Mouse (Mus musculus) ES-E14 (cell line): ENCODE results near the gene Igf2r.

Experiments
- CHD2 ChIP-seq: IDR thresholded peaks from 2 replicates; pipeline ENCODE4 v1.6.1; 2014; ENCODE audit warnings: mild to moderate bottlenecking, low read depth, low read length, inconsistent platforms
- ZC3H11A ChIP-seq: IDR thresholded peaks from 2 replicates; pipeline ENCODE4 v1.6.1; 2012; ENCODE audit warnings: low read depth, mild to moderate bottlenecking, inconsistent platforms, low read length, borderline replicate concordance
- ZNF384 ChIP-seq: IDR thresholded peaks from 2 replicates; pipeline ENCODE4 v1.6.1; 2012; ENCODE audit warnings: low read depth, low read length, inconsistent platforms

- no peak for TF ChIP-seq ZNF384
- TF ChIP-seq ZC3H11A = no peak
- TF ChIP-seq CHD2 = no peak
These were observed 100.1 kb downstream of the Igf2r start for GRCm38 (mm10) chr17:12669363-12669679.
